Mouse (Mus musculus): Measurements from ENCODE around the gene Mamld1. TPM values are rescaled to one million over a fixed set of nuclear protein-coding genes. Genes with fewer than 3 reads are reported as not detected.

The Mamld1 gene
- polyA plus RNA-seq (2012; rRNA removed), result 7.9 and 8.2 TPM in 2 replicates

GRCm38 (mm10) chrX:71049864-71050576, at the start of gene Mamld1:
Gene Mamld1 (plus strand): TSS chrX:71050256.

Other genes starting within 250 kb of the Mamld1 start
- gene Mtm1, start 160.5 kb downstream of the Mamld1 start, polyA plus RNA-seq (2012; rRNA removed), result 3.5 and 4.1 TPM in 2 replicates

All from central nervous system, embryonic 14 days (tissue).